Mouse (Mus musculus) liver (tissue): ENCODE data around the gene Umps.

Experiments used
- DNase-seq: peaks from one replicate; pipeline ENCODE4 v3.0.0-alpha.2; 2020; ENCODE audit warnings: mixed read lengths

Umps gene

GRCm38 (mm10) chr16:33953008-33953407 lies 13.8 kb downstream of the Umps start:
- no peak for DNase-seq

- DNase-seq = peak; percentile 79
Observed at GRCm38 (mm10) chr16:33950830-33951229, 16.0 kb downstream of the Umps start.

GRCm38 (mm10) chr16:33950386-33950785 lies 16.5 kb downstream of the Umps start:
- no peak for DNase-seq

- DNase-seq = no peak
Observed at GRCm38 (mm10) chr16:33947664-33948571, 18.9 kb downstream of the Umps start.

GRCm38 (mm10) chr16:33946021-33946420 lies 20.8 kb downstream of the Umps start:
- DNase-seq = no peak

GRCm38 (mm10) chr16:33944772-33945171 lies 22.1 kb downstream of the Umps start:
- DNase-seq = no peak

- no peak for DNase-seq
Observed at GRCm38 (mm10) chr16:33944126-33944525, 22.7 kb downstream of the Umps start.

- DNase-seq = no peak
Observed at GRCm38 (mm10) chr16:33943388-33943787, 23.4 kb downstream of the Umps start.

- DNase-seq = peak; percentile 52
Observed at GRCm38 (mm10) chr16:33942341-33942740, 24.5 kb downstream of the Umps start.

GRCm38 (mm10) chr16:33941271-33941781 lies 25.5 kb downstream of the Umps start:
- peak; percentile 30 for DNase-seq

- DNase-seq = no peak
Observed at GRCm38 (mm10) chr16:33940095-33940494, 26.7 kb downstream of the Umps start.

- DNase-seq = no peak
Observed at GRCm38 (mm10) chr16:33939636-33940035, 27.2 kb downstream of the Umps start.

GRCm38 (mm10) chr16:33939133-33939531 lies 27.7 kb downstream of the Umps start:
- DNase-seq = no peak

- DNase-seq = no peak
Observed at GRCm38 (mm10) chr16:33938311-33939132, 28.3 kb downstream of the Umps start.

GRCm38 (mm10) chr16:33937567-33937966 lies 29.3 kb downstream of the Umps start:
- DNase-seq = no peak

- DNase-seq = no peak
Observed at GRCm38 (mm10) chr16:33936885-33937284, 30.0 kb downstream of the Umps start.

- no peak for DNase-seq
Observed at GRCm38 (mm10) chr16:33935407-33935785, 31.4 kb downstream of the Umps start.

GRCm38 (mm10) chr16:33934701-33935406 lies 32.0 kb downstream of the Umps start:
- DNase-seq = no peak

- no peak for DNase-seq
Observed at GRCm38 (mm10) chr16:33933411-33933810, 33.4 kb downstream of the Umps start.

GRCm38 (mm10) chr16:33932126-33932525 lies 34.7 kb downstream of the Umps start:
- no peak for DNase-seq

GRCm38 (mm10) chr16:33931682-33932081 lies 35.2 kb downstream of the Umps start:
- DNase-seq = no peak

GRCm38 (mm10) chr16:33930785-33931184 lies 36.1 kb downstream of the Umps start:
- DNase-seq = no peak
